Mouse (Mus musculus): ENCODE data around the gene Samd1. TPM values are rescaled to one million over a fixed set of nuclear protein-coding genes. Genes with fewer than 3 reads are reported as not detected.

The Samd1 gene
- total RNA-seq (2017): 26.3 to 44.6 TPM (median 35.4 TPM) in 3 replicates

DNA sequence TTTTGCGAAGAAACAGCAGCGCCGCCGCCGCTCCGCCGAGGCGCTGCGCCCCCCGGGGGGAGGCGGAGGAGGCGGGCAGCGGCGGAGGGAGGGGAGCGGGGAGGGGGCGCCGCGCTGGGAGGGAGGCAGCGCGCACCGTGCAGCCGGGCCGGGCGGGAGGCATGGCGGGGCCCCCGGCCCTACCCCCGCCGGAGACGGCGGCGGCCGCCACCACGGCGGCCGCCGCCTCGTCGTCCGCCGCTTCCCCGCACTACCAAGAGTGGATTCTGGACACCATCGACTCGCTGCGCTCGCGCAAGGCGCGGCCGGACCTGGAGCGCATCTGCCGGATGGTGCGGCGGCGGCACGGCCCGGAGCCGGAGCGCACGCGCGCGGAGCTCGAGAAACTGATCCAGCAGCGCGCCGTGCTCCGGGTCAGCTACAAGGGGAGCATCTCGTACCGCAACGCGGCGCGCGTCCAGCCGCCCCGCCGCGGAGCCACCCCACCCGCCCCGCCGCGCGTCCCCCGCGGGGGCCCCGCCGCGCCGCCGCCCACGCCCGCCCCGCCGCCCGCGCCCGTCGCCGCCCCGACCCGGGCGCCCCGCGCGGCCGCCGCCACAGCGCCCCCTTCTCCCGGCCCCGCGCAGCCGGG lies at the start of gene Samd1:
Samd1 (plus strand) TSS at position 162 of the 631 bp plus-strand sequence.
- ATAC-seq (replicated peaks; ENCODE audit: insufficient number of reproducible peaks, low FRiP score, low TSS enrichment, poor library complexity, severe bottlenecking): no peak

DNA sequence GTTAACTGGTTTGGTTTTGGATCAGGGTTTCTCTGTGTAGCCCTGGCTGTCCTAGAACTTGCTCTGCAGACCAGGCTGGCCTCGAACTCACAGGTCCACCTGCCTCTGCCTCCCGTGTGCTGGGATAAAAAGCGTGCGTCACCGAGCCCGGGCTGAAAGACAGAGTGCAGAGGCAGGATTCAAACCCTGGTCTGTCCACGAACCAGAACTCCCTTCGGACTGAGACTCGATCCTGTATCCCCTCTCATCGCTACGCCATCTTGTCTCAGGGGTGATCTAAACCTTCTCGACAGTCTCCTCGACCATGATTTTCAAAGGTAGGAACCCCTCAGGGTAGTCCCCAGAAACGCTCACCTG lies 42.7 kb upstream of the Samd1 start:
- ATAC-seq (replicated peaks; ENCODE audit: insufficient number of reproducible peaks, low FRiP score, low TSS enrichment, poor library complexity, severe bottlenecking): no peak; the same call in 1 of the 2 replicates

DNA sequence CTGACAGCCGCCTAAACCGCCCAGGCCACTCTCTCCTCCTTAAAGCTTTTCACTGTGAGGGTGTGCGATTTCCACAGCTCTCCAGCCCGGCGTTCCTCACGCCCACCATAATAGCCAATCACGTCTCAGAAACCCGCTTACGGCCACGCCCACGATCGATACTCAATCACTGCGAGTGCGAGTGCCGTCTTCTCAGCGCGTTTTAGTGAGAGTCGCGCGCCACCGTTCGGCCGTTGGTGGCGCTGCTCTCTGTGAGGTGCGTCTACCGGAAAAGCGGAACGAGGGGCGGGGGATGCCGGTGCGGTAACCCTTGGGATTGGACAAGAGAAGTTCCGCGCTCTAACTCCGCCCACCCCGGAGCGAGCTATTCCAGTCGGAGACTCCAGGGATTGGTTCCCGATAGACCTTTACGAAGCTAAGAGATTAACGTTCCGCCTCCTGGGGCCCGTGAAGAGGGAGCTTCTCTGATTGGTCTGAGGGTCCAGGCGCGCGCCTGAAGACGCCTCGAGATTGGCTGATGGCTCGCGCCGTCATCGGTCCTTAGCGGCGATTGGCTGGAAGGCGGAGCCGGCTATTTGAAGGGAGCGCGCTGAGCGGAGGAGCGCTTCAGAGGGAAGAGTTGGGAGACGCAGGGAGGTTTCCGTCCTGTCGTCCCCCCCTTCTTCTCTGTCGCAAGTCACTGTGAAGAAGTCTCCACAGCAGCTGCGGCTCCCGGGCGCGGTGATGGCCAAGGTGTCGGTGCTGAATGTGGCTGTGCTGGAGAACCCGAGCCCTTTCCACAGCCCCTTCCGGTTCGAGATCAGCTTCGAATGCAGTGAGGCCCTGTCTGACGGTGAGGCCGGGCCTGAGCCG lies 42.1 kb upstream of the Samd1 start, which contains the start of the genes Gm10644 and Asf1b:
Gm10644 (minus strand) TSS at position 100 of the 852 bp plus-strand sequence.
Asf1b (plus strand) TSS at position 402 of the 852 bp plus-strand sequence.
- ATAC-seq (replicated peaks; ENCODE audit: insufficient number of reproducible peaks, low FRiP score, low TSS enrichment, poor library complexity, severe bottlenecking): peak; percentile 95

DNA sequence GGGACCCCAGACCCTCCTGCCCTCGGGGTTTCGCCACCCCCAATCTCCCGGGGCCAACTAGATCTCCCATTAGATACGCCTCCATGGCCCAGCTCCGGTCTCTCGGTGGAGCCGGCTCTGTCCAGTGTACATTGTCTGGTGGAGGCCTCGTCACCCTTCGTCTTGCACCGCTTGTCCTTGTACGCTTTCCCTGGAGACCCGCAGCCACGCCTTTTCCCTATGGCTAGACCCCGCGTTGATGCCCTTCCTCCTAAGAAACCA lies 41.6 kb upstream of the Samd1 start:
- no peak for ATAC-seq (replicated peaks; ENCODE audit: insufficient number of reproducible peaks, low FRiP score, low TSS enrichment, poor library complexity, severe bottlenecking)

DNA sequence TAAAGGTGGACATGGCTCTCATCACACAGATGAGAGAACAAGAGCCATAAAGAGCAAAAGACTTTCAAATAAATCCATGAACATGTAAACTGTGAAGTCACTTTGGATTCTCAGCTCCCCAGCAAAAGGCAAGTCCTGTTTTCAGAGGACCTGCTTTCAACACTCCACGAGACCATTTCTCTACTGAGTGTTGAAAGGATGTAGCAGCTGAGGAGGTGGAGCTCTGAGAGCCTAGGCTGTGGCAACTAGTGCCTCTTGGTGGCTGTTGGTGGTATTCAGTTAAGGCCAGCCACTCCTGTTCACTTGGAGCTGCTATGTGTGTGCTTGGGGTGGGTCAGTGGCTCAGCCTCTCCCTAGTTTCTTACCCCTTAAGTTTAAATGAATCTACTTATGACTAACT lies 40.7 kb upstream of the Samd1 start:
- ATAC-seq (replicated peaks; ENCODE audit: insufficient number of reproducible peaks, low FRiP score, low TSS enrichment, poor library complexity, severe bottlenecking): no peak

DNA sequence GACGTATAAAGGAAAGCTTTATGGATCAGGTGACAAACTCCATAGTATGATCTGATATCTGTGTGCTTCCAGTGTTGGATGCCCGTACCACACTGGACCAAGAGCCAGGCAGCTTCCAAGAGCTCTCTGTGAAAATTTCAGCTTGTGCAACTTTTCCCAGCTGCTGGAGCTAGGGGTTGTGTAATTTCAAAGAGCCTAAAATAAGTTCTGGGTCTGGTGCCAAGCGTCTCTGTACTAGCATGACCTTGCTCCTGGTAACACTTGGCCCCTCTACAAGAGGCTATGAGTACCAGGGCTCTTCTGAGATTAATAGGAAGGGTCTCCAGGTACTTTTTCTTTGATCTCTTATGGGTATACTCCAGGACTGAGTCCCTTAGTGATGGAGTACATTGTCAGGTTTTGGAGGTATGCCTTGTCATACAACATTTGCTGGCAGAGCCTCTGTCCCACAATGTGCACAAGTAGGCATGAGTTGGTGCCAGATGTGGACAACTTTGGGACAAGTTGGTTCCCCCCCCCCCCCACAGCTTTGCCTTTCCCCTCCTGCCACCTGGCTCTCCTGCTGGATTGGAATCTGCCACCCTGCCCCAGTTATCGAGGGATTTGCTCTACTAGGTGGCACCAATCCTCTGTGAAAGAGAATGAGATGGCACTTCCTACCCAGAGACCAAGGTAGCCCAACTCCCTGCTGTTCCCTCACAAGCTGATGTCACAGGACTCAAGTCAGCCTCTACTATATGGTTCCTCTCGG lies 33.3 kb upstream of the Samd1 start:
- no peak for ATAC-seq (replicated peaks; ENCODE audit: insufficient number of reproducible peaks, low FRiP score, low TSS enrichment, poor library complexity, severe bottlenecking)

DNA sequence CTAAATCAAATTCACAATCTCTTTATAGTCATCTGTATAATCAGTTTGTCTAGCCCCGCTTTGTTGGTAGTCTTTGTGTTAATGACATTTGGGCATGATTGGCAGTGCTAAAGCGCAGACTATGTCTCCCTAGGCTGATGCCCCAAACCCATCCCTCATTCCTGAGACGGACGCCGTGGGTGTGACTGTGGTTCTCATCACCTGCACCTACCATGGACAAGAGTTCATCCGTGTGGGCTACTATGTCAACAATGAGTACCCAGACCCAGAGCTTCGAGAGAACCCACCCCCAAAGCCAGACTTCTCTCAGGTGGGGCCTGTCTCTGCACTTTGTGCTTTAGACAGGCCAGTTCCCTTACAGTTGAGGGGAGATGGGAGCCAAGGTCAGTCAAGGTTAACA lies 29.8 kb upstream of the Samd1 start:
- no peak for ATAC-seq (replicated peaks; ENCODE audit: insufficient number of reproducible peaks, low FRiP score, low TSS enrichment, poor library complexity, severe bottlenecking)

DNA sequence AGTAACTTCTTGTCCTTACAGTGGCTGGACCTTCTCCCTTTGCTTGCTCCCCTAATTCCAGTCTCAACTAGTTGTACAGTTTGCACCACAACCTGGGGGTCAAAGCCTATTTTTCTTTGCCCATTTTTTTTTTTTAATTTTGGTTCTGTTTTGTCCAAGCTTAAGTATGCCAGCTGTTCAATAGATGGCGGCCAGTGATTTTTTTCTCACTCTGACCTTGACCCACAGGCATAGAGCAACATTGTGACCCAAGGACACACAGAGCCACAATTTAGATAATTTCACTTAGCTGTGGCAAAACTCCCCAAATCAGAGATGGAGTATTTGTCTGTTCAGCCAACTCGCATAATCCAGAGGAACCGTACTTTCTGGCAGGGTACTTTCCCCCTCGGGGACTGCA lies 26.4 kb upstream of the Samd1 start:
- ATAC-seq (replicated peaks; ENCODE audit: insufficient number of reproducible peaks, low FRiP score, low TSS enrichment, poor library complexity, severe bottlenecking): no peak

DNA sequence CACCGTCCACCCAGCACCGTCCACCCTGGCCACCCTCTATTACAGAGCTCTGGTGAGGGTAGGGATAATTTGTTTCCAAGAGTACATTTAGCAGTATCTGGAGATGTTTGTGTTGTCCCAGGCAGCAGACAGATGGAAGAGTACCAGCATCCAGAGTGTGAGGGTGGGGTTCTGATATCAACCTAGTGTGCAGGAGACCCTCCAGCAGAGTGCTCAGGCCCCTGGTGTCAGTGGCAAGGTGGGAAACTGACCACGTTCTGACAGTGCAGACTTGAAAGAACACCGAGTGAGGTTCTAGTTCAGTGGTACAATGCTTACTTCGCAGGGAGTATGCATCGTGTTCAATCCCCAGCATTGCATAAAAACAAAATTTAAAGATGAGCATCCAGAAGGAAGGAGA lies 25.8 kb upstream of the Samd1 start:
- ATAC-seq (replicated peaks; ENCODE audit: insufficient number of reproducible peaks, low FRiP score, low TSS enrichment, poor library complexity, severe bottlenecking): no peak

DNA sequence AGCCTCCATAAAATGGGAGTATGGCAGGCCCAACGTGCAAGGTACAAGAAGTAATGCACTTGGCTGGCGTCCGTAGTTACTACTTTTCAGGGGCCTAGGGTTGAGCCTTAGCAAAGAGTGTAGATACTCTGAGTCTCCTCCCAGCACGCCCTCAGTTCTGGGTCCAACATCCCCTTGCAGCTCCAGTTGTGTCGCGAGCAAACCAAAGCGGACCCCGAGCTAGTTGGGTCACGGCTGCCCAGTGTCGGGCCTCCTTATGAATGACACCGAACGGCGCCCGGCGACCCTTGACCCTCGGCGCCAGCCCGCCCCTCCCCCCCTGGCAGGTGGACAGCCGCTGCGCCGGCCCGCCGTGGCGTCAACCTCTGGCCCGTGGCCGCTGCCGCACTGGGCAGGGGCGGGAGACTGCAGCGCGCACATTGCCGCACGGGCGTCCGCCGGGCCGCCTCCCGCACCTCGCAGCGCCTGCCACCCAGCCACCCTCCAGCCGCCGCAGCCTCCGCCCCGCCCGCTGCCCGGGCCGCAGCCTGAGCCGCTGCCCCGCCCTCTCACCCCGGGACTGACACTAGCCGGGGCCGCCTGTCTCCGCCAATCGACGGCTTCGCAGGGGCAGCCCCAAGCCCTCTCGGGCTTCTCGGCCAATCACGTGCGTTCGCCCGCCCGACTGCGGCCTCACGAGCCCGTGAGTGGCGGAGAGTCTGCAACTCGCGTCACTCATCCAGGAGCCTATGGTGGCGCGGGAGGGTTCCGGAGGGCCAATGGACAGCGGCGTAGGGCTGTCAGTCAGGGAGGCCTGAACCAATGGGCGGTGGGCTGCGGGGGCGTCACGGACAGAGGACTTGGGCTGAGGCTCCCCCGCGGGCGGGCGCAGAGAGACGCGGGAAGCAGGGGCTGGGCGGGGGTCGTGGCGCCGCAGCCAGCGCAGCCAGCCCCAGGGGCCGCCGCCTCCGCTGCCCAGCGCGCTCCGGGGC lies 25.0 kb upstream of the Samd1 start, which contains the start of gene Prkaca:
Prkaca (plus strand) TSS at position 844 of the 971 bp plus-strand sequence.
- ATAC-seq (replicated peaks; ENCODE audit: insufficient number of reproducible peaks, low FRiP score, low TSS enrichment, poor library complexity, severe bottlenecking): peak; percentile 99

DNA sequence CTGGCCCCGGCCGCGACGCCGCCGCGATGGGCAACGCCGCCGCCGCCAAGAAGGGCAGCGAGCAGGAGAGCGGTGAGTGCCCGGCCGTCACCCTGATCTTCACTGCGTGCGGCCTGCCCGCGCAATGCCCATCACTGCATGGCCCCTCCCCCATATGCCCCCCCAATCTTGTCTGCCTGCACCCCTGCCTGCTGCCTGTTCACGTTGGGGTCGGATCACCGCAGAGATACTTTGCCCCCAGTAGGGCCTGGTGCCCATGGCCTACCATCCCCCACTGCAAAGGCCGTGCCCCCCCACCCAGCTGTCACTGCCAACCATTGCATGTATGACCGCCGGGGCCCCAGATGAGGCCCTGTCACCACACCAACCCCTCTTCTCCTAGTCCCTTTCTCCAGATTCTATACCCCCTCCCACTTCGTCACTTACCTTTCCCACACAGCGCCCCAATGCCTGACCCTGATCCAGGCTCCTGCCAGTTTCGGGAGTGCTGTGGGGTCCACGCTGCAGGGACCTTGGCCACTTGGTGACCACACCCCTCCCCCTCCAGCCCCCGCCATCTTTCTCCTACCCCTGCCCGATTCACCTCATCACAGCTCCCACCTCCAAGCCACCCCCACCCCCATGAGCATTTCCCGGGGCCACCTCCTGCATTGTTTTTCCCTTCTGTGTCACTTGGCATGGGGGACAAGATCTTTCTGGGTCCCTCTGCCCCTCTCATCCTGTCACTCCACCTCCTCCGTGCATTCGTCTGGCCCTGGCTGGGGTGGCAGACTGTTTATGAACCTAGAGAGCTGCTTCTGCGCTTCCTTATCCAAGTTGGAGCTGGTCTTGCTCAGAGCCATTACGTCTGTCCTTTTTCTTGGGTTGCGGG lies 24.1 kb upstream of the Samd1 start:
- ATAC-seq (replicated peaks; ENCODE audit: insufficient number of reproducible peaks, low FRiP score, low TSS enrichment, poor library complexity, severe bottlenecking): no peak

DNA sequence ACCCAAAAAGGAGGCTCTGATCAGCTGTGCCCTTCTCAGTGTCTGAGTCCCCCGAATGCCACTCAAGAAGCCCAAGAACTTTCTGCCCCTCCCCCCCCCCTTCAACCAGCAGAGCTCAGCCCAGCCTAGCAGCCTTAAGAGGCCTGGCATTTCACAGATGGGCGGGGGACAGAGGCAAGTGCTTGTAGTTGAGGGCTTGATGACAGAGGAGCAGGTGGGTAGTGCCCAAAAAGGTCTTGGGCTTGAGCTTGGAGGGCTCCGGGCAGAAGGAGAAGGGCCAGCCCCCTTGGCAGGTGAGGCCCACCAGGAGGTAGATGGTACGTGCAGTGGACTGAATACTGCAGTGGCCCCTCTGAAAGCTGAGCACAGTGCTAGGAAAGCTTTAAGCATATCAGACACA lies 23.0 kb upstream of the Samd1 start:
- no peak for ATAC-seq (replicated peaks; ENCODE audit: insufficient number of reproducible peaks, low FRiP score, low TSS enrichment, poor library complexity, severe bottlenecking)

DNA sequence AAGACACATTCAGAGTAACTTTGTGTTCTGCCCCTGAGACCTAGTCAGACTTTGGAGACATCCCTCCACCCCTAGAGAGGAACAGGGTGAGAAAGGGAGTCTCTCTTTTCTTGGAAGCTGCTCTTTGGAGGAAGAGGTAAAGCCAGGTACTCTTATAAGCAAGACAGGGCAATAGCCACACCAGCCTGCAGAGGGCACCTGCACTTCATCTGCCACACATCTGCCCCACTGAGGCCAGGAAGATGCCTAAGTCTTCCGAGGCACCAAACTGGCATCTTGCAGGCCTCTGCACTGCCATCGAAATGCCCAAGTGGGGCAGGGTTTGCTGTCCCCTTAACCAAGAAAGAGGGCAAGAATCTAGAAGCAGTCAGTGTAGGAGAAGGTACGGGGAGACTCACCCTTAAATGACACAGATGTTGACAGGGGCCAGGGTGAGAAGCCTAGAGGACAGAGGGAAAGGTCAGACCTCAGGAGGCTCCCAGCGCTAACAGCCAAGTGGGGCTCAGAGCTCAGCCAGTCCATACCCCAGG lies 21.3 kb upstream of the Samd1 start:
- no peak for ATAC-seq (replicated peaks; ENCODE audit: insufficient number of reproducible peaks, low FRiP score, low TSS enrichment, poor library complexity, severe bottlenecking)

DNA sequence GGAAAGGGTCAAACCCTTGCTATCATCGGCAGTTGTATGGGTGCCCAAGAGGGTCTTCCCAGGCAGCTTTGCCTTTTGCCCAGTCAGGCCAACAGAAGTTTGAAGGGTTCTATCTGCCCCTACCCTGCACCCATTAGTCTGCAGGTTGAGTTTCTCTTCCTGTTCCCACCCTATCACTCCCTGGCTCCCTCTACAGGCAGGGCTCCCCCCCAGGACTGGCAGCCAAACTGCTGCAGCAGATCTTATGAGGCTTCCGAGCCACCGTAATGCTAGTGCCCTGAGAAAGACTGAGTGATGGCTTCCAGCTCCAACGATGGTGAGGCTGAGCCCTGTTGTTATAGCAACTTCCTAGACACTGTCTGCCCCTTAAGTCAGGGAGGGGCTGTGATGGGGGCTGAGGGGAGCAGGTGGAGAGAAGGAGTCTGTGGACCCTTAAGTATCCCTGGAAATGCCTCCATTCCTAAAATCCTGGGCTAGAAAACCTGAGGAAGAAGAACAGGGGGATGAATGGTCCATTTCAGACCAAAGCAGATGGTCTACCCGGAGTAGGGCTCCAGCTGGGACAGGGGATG lies 20.6 kb upstream of the Samd1 start:
- ATAC-seq (replicated peaks; ENCODE audit: insufficient number of reproducible peaks, low FRiP score, low TSS enrichment, poor library complexity, severe bottlenecking): no peak

DNA sequence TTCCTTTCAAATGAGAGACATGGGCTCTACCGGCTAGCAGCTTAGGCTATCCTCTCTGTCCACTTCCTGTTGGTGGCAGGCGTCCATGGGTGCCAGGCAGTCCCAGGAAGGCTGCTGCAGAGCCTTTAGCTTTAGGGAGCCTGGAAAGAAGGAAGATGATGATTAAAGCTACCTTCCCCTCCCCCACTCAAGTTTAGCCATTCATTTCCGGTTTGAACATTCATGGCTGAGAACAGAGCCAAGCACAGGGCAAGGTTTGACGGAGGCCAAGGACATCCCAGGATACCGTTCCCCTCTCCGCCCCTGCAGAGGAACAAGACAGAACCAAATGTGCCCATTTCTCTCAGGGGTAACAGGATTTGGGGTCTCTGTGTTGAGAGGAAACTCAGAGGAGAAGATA lies 19.8 kb upstream of the Samd1 start:
- no peak for ATAC-seq (replicated peaks; ENCODE audit: insufficient number of reproducible peaks, low FRiP score, low TSS enrichment, poor library complexity, severe bottlenecking)

DNA sequence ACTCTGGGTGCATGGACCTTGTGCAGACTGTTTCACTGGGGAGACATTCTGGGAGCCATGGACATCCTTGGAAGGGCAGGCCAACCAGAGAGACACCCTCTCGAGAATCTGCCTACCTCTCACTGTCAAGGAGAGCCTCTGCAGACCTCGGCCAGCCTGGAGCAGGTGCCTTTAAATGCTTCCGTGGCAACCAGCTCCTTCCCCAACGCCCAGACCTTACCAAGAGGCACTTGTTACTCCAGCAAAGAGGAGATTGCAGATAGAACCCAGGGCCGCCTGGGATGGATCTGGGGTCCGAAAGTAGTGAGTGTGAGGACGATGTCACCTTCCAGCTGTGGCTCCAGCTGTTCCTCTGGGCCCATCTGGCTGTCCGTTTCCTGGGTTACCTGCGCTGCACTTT lies 19.3 kb upstream of the Samd1 start:
- ATAC-seq (replicated peaks; ENCODE audit: insufficient number of reproducible peaks, low FRiP score, low TSS enrichment, poor library complexity, severe bottlenecking): no peak

DNA sequence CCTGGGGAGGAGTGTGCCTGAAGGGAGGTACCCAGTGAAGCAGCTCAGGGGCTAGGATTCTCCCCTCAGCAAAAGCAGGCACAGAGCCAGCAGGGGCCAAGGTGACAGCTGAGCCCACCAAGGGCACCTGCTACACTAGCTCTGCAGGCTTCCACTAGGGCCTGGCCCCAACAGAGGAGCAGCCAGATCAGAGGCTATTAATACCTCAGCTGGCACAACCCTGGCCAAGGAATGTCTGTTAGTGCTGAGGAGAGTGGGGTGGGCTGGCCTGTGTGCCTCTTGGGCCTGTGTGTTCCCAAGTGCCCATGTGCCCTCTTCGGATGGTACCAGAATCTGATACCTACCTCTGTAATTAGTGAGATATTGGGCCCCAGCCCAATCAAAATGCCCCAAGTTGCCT lies 17.2 kb upstream of the Samd1 start:
- ATAC-seq (replicated peaks; ENCODE audit: insufficient number of reproducible peaks, low FRiP score, low TSS enrichment, poor library complexity, severe bottlenecking): no peak

All from monocyte, adult 5-6 weeks (primary cell).